Mouse (Mus musculus) retina, postnatal 7 days (tissue): ENCODE results near the gene Nup188.

Source experiments
- DNase-seq: peaks from one replicate; pipeline ENCODE4 v3.0.0-alpha.2; 2012; ENCODE audit warnings: low read depth, low spot score

Nup188 gene

DNA sequence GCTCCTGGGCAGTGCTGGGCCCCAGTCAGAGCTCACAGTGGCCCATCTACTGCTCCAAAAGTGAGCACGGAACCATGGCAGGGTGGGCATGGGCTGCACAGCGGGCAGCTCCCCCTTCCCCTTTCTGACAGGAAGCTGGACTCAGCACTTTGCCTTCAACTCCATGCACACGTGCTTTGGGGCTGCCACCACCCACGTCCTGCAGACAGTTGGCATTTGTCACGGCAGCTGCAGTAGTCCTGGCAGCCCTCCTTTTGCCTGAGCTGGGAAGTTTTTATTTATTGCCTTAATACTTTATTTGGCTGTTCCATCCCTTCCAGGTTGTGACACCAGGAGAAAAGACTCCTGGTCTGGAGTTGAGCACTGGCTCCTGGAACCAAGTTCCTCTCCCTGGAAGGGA, 98.6 kb downstream of the Nup188 start:
- DNase-seq, result no peak

DNA sequence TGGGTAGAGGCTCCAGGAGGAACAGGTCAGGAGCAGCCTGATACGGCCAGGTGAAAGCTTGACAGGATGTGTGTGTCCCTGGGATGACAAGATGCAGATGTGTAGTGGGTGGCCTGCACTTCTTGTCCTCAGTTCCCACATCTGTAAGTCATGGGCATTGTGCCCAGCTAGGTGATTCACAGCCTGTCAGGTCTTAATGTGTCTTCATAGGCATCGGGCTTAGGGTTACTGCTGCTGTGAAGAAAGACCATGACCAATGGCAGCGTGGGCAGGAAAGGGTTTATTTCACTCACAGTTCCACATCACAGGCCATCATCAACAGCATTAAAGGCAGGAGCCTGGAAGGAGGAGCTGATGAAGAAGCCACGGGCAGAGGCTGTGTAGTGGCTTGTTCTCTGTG, 99.4 kb downstream of the Nup188 start:
- no peak for DNase-seq

DNA sequence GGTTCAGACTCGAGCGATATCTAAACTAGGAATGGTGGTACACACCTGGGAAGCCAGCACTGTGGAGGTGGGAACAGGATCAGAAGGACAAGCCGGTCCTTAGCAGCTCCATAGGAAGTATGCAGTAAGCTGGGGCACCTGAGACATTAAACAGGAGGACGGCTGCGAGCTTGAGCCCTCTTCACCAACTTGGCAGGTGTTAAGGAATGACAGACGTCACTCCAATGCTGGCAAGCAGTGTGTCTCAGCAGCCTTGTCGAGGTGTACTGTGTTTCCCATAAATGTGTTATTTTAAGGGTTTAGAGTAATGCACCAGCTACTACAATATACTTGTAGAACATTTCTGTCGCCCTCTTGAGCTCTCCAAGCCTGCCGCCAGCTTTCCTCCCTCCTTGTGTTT, 100.7 kb downstream of the Nup188 start:
- DNase-seq, result no peak

DNA sequence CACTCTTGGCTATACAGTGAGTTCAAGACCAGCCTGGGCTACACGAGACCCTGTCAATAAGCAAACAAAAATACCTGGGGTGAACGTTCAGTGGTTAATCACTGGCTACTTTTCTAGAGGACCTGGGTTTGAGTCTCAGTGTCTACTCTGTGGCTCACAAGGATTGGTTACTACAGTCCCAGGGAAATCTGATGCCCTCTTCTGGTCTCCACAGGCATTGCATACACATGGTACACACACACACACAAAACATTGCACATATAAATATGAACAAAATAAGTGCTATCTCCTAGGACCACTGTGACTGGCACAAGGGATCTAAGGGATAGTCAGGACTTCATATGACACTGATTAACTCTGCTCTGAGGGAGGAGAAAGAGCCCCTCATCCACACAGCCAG, 102.8 kb downstream of the Nup188 start:
- no peak for DNase-seq

DNA sequence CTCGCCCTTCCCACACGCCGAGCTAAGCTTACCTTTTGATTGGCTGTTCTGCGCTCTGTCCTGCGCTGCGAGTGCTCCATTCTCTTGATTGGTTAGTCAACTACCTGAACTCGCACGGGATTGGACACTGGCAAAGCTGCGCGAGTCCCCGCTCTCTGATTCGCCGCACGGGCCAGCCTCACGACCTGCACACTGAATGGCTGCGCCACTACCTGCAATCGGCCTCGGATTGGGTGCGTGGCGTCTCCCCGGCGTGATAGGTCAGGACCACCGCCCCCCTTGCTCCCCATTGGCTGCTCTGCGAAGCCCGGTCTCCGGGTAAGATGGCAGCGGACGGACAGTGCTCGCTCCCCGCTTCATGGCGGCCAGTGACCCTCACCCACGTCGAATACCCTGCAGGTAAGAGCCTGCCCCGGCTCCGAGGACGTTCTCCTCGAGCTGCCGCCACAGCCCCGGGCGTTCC, 105.9 kb downstream of the Nup188 start, which contains the start of gene Dolpp1:
Dolpp1 (plus strand) TSS at position 141 of the 463 bp plus-strand sequence.
- DNase-seq, result peak; percentile 96

DNA sequence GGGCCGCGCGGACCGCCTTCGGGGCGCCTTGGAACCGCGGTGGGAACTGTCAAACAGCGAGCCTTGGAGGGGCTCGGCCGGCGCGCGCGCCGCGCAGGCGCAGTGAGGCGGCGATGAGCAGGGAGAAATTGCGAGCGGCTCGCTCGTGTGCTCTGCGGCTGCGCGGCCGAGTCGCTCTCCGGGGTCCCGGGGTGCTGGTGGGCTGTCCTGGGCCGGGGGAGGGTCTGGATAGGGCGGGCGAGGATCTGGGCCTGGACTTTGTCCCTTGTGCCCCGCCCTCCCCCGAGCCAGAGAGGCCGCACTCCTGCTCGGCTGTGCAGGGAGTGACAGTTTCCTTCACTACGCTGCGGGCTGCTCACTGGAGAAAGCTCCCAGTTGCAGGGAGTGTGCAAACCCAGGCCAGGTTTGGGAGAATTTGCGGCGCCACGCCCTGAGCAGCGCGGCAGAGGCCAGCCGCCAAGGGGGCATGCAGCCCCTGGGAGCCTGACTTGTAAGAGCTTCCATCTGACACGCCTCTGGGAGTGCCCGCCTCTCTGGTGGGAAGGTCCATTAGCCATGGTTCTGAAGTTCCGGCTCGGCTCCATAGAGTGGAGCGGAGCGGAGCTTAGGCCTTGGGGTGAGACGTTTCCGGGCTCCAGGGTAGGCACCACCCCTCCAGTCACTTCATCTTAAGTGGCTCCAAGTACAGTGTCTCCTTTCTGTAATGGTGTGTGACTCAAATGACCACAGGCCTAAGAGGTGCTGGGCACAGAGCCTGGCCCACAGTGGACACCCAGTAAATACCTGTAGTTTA, 106.6 kb downstream of the Nup188 start:
- peak; percentile 78 for DNase-seq

DNA sequence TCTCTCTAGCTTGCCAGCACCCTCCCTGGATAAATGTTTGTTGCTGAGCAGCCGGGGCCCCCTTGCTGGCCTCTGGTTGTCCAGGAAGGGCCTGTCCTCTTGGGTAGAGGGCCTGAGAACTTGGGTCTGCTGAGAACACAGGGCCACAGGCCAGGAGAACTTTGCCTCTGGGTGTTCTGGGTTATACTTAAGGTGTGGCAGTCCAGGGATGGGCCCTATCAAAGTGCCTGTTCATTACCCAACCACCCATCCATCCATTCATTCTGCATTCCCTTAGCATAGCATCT, 107.1 kb downstream of the Nup188 start:
- no peak for DNase-seq
